Mouse (Mus musculus): Measurements from ENCODE around the gene Ttll7.

Gene Ttll7

GRCm38 (mm10) chr3:146994670-146995415, 142.7 kb downstream of the Ttll7 start:
- DNase-seq (ENCODE audit: low spot score), result no peak

- peak; percentile 14 for DNase-seq (ENCODE audit: low spot score)
These were observed 147.0 kb downstream of the Ttll7 start for GRCm38 (mm10) chr3:146999148-146999547.

- DNase-seq (ENCODE audit: low spot score), result no peak
These were observed 148.8 kb downstream of the Ttll7 start for GRCm38 (mm10) chr3:147000963-147001362.

GRCm38 (mm10) chr3:147001557-147001956, 149.4 kb downstream of the Ttll7 start:
- DNase-seq (ENCODE audit: low spot score), result no peak

GRCm38 (mm10) chr3:147016506-147016905, 164.3 kb downstream of the Ttll7 start:
- no peak for DNase-seq (ENCODE audit: low spot score)

DNA sequence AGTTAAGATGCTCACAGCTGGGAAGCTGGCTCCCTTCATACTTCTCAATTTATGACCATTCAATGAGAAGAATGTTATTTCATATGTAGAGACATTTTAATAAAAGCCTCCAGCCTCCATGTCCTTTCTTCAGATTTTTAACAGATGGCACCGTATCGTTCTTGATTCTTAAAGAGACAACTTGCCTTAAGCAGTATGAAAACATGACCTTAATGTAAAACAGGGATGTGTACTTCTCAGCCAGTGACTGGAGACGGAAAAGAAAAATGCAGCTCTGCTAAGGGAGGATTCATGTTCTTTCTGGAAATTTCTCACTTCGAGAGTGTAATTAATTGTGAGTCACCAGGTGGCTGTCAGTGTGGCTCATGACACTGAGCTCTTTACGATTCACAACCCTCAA, 167.3 kb downstream of the Ttll7 start:
- no peak for DNase-seq (ENCODE audit: low spot score)

DNA sequence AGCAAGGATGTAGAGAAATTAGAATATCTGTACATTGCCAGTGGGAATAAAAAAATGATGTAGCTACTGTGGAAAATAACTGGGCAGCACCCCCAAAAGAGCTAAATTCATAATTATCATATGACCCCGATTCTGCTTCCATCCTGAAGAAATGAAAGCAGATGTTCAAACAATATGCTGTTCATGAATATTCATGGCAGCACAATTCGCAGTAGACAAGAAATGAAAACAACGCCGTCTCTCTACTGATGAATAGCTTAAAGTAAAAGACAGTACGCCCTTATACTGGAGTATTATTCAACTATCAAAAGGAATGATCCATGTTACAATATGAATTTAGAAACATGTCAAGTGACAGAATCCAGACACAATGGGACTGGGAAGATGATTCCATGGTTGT, 174.1 kb downstream of the Ttll7 start:
- no peak for DNase-seq (ENCODE audit: low spot score)

GRCm38 (mm10) chr3:147028382-147028781, 176.2 kb downstream of the Ttll7 start:
- no peak for DNase-seq (ENCODE audit: low spot score)

DNA sequence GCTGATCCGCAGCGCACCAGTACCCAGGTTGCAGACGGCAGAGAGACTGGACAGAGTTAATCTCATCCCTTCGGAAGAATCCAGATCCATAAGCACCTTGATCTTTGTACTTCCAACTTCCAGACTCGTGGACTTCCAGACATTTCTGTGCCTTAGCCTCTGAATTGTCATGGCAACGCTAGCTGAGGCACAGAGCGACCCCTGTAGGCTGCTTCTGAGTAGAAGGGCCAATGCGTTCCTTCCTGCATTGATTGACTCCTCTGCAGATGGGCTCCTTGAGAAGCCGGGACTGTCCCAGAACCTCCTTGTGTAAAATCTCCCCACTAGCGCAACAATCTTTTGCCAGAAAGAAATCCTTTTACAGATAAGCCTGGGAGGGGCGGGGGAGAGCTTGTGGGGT, 177.6 kb downstream of the Ttll7 start:
- no peak for DNase-seq (ENCODE audit: low spot score)

GRCm38 (mm10) chr3:147030266-147030880, 178.2 kb downstream of the Ttll7 start:
- no peak for DNase-seq (ENCODE audit: low spot score)

All from MN1 (cell line).